Mouse (Mus musculus) regulatory T cell (primary cell): ENCODE results near the gene Tmem263.

Experiments used
- in situ Hi-C: fragments of 300-600 bp; cut with MboI, MseI; formaldehyde crosslinking; loops from one replicate; pipeline ENCODE4 v1.15.1; 2025; ENCODE audit warnings: high pct_unique_total_duplicates

Gene Tmem263

GRCm38 (mm10) chr10:85102247-85103084 lies at the start of gene Tmem263, which contains the start of gene Fhl4:
Gene Tmem263 (plus strand): TSS chr10:85102627.
Gene Fhl4 (minus strand): TSS chr10:85102495.
- in situ Hi-C loops = no loop called here

- in situ Hi-C loops = no loop called here
Observed at GRCm38 (mm10) chr10:85054876-85055275, 47.6 kb upstream of the Tmem263 start.

- in situ Hi-C loops = no loop called here
Observed at GRCm38 (mm10) chr10:85071605-85072152, 30.7 kb upstream of the Tmem263 start.

- in situ Hi-C loops = no loop called here
Observed at GRCm38 (mm10) chr10:85101841-85102240, 586 bp upstream of the Tmem263 start.

- in situ Hi-C loops = no loop called here
Observed at GRCm38 (mm10) chr10:85103085-85103885, 858 bp downstream of the Tmem263 start.

- in situ Hi-C loops = no loop called here
Observed at GRCm38 (mm10) chr10:85114409-85114808, 12.0 kb downstream of the Tmem263 start.

- in situ Hi-C loops = no loop called here
Observed at GRCm38 (mm10) chr10:85125184-85125583, 22.8 kb downstream of the Tmem263 start.

- in situ Hi-C loops = no loop called here
Observed at GRCm38 (mm10) chr10:85127395-85128287, 25.2 kb downstream of the Tmem263 start, which contains the start of gene Mterf2. Gene Mterf2 (minus strand): TSS chr10:85128027.

- in situ Hi-C loops = no loop called here
Observed at GRCm38 (mm10) chr10:85128453-85128852, 26.0 kb downstream of the Tmem263 start.

- in situ Hi-C loops = no loop called here
Observed at GRCm38 (mm10) chr10:85136573-85136972, 34.1 kb downstream of the Tmem263 start.

- in situ Hi-C loops = no loop called here
Observed at GRCm38 (mm10) chr10:85141465-85141864, 39.0 kb downstream of the Tmem263 start.

GRCm38 (mm10) chr10:85146282-85146681 lies 43.9 kb downstream of the Tmem263 start:
- in situ Hi-C loops = no loop called here

GRCm38 (mm10) chr10:85149226-85149625 lies 46.8 kb downstream of the Tmem263 start:
- in situ Hi-C loops = no loop called here

- in situ Hi-C loops = no loop called here
Observed at GRCm38 (mm10) chr10:85154195-85154594, 51.8 kb downstream of the Tmem263 start.

GRCm38 (mm10) chr10:85157451-85157850 lies 55.0 kb downstream of the Tmem263 start:
- in situ Hi-C loops = no loop called here

GRCm38 (mm10) chr10:85159989-85160619 lies 57.7 kb downstream of the Tmem263 start:
- in situ Hi-C loops = no loop called here

GRCm38 (mm10) chr10:85161745-85162351 lies 59.4 kb downstream of the Tmem263 start:
- in situ Hi-C loops = no loop called here

- in situ Hi-C loops = no loop called here
Observed at GRCm38 (mm10) chr10:85164791-85165190, 62.4 kb downstream of the Tmem263 start.

- in situ Hi-C loops = no loop called here
Observed at GRCm38 (mm10) chr10:85165306-85165705, 62.9 kb downstream of the Tmem263 start.
